Mouse (Mus musculus) lung, adult 2 months (tissue): ENCODE measurements around the gene Shld2. TPM values are rescaled to one million over a fixed set of nuclear protein-coding genes. Genes with fewer than 3 reads are reported as not detected.
A peak's percentile ranks its signal among the peaks of the same experiment; 100 is the strongest.

Experiments
- DNase-seq: peaks from one replicate; pipeline ENCODE4 v3.0.0; 2022
- H3K4me1 ChIP-seq: fragments of 200-500 bp; 2 replicates; pipeline ENCODE4 v1.6.1; 2011; ENCODE audit warnings: low read length; ENCODE audit not compliant: control insufficient read depth, insufficient read depth
- H3K4me3 ChIP-seq: fragments of 200-500 bp; replicated peaks from 2 replicates; pipeline ENCODE3; 2011; ENCODE audit warnings: low read depth, mild to moderate bottlenecking, control low read depth, low read length; ENCODE audit errors: extremely low read depth
- CTCF ChIP-seq: fragments of 200-500 bp; IDR thresholded peaks from 2 replicates; pipeline ENCODE4 v1.5.1; 2011; ENCODE audit warnings: mild to moderate bottlenecking, low read length, control low read depth; ENCODE audit not compliant: insufficient read depth
- POLR2A ChIP-seq: fragments of 200-500 bp; IDR thresholded peaks from 2 replicates; pipeline ENCODE4 v1.6.1; 2011; ENCODE audit warnings: low read depth, mild to moderate bottlenecking, control low read depth, low read length, borderline replicate concordance; ENCODE audit errors: extremely low read depth
- WGBS: fragments of 180-500 bp; shearing (Covaris S2); methylation state at CpG from one replicate; pipeline ENCODE4 v1.1.7; 2018; 5-methylcytosine and 5-hydroxymethylcytosine counted together
- polyA plus RNA-seq: library from polyadenylated mRNA; depleted of rRNA; stranded (reverse); fragments of >200 nt; gene quantifications from 2 replicates; pipeline ENCODE4 v1.2.3, GENCODE M21; 2012

Gene Shld2
- polyA plus RNA-seq, 1 experiment: 2.4 TPM

DNA sequence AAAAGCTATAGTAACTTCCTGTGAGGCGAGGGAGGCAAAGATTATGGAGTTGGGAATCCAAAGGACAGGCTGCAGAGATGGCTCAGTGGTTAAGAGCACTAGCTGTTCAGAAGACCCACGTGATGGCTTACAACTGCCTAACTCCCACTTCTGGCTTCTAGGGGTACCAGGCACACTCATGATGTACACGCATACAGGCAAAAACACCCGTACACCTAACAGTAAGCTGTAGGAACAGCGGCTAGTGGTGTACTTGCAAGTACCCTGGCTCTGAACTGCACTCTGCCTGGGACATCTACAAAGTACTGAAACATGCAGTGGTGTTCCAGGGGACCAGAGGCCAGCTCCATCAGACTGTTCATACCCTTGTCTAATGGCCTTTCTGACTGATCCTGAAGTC lies 36.8 kb upstream of the Shld2 start:
- DNase-seq: no peak
- TF ChIP-seq CTCF (no peak), POLR2A (no peak)
- 93% methylated on average over 5 of the region's 5 CpGs for WGBS
- peaks cover 6% of the 10 kb centered on the region for H3K4me1 ChIP-seq
- no peak overlapping the region for H3K4me3 ChIP-seq

GRCm38 (mm10) chr14:34345771-34346566 lies 35.7 kb upstream of the Shld2 start:
- TF ChIP-seq CTCF: 0 out of 2 replicates have a peak, but pooled peaks have one; percentile 31
- TF ChIP-seq POLR2A: no peak
- DNase-seq: no peak
- peaks cover 6% of the 10 kb centered on the region for H3K4me1 ChIP-seq
- no peak overlapping the region for H3K4me3 ChIP-seq
- 56% methylated on average over 12 of the region's 12 CpGs for WGBS

- TF ChIP-seq CTCF: no peak
- no peak for TF ChIP-seq POLR2A
- WGBS: 88% methylated on average over 5 of the region's 5 CpGs
- Histone ChIP-seq H3K4me1 (peaks cover 2% of the 10 kb centered on the region; the same call in 1 of the 2 replicates), H3K4me3 (no peak overlapping the region)
- DNase-seq: no peak
Measured at GRCm38 (mm10) chr14:34344361-34344760, 34.1 kb upstream of the Shld2 start.

DNA sequence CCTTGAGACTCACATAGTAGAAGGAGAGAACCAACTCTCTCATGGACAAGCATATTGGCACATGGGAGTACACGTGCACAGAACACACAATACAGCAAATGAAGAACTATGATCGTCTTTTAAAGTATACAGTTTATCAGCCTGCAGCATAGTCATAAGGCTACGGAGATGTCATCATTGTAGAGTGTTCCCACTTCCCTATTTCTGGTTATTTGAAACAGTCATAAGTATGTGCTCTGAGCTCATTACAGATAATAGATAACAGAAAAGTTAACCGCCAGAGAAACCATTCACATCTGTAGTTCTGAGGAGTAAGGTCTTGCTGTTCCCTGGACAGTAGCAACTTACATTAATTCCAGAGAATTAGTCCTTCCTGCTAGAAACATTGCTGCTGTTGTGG lies 32.8 kb upstream of the Shld2 start:
- TF ChIP-seq POLR2A: no peak
- no peak for TF ChIP-seq CTCF
- WGBS: 83% methylated on average over 4 of the region's 4 CpGs
- Histone ChIP-seq H3K4me1 (no peaks in the 10 kb centered on the region), H3K4me3 (no peak overlapping the region)
- no peak for DNase-seq

GRCm38 (mm10) chr14:34341993-34342392 lies 31.7 kb upstream of the Shld2 start:
- Histone ChIP-seq H3K4me1 (no peaks in the 10 kb centered on the region), H3K4me3 (no peak overlapping the region)
- WGBS: 91% methylated on average over 4 of the region's 4 CpGs
- TF ChIP-seq CTCF (no peak), POLR2A (no peak)
- no peak for DNase-seq

DNA sequence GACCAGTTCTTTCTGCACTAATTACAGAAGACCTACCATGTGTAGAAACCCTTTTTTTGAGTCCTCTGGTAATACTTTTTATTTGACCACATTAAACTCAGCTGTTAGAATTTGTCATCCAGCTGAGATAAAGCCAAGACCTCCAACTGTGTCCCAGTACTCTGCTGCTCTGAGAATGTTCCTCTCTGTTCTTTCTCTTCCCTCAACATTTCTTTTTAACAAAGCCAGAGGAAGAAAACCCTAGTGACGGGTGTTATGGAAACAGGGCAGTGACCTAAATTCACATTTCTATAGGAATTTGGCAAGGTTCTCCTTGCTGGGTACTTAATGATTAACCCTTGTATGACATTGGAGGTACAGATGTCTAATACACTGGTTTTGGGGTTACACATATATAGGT lies 29.2 kb upstream of the Shld2 start:
- 63% methylated on average over 1 of the region's 1 CpGs for WGBS
- TF ChIP-seq CTCF: no peak
- TF ChIP-seq POLR2A: no peak
- Histone ChIP-seq H3K4me1 (no peaks in the 10 kb centered on the region), H3K4me3 (no peak overlapping the region)
- DNase-seq: no peak

GRCm38 (mm10) chr14:34332476-34332875 lies 22.2 kb upstream of the Shld2 start:
- WGBS: 90% methylated on average over 5 of the region's 5 CpGs
- no peak for DNase-seq
- TF ChIP-seq CTCF (no peak), POLR2A (no peak)
- Histone ChIP-seq H3K4me3 (no peak overlapping the region), H3K4me1 (no peaks in the 10 kb centered on the region)

DNA sequence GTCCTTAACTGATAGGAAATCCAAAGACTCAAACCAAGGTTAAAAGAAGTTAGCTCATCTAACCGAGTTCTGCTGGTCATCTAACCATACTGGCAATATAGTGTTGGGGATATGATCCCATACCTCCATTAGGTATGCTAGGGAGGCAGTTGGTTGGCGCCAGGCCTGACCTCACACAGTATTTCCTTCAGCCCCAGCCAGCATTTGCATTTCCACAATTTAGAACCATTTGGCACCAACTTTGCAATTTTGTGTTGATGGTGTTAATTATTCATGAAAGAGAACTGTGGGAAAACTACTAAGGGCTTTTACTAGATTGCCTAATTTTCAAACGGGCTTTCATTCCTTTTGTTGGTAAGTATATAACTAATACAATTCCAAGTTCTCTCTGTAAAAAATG lies 21.6 kb upstream of the Shld2 start:
- DNase-seq: no peak
- no peaks in the 10 kb centered on the region for H3K4me1 ChIP-seq
- no peak overlapping the region for H3K4me3 ChIP-seq
- TF ChIP-seq CTCF (no peak), POLR2A (no peak)
- WGBS: 86% methylated on average over 3 of the region's 3 CpGs

GRCm38 (mm10) chr14:34330657-34331158 lies 20.4 kb upstream of the Shld2 start:
- TF ChIP-seq POLR2A: no peak
- no peak for TF ChIP-seq CTCF
- 93% methylated on average over 9 of the region's 9 CpGs for WGBS
- DNase-seq: no peak

DNA sequence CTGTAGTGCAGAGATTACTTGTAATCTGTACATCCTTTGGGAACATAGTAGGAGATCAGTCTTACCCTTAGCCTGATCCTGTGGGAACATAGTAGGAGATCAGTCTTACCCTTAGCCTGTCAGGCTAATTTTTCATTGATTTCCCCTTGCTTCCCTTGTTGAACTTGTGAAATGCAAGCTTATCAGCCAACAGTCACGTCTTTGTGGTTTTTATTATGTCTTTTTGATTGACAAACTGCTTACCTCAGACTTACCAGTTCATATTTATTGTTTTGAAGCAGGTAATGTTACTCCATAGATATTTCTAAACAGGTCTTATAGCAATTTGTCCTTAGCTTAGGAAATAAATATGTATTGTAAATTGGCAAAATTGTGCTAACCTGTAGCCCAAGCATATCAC lies 17.3 kb upstream of the Shld2 start:
- Histone ChIP-seq H3K4me3 (no peak overlapping the region), H3K4me1 (no peaks in the 10 kb centered on the region)
- WGBS: 64% methylated on average over 1 of the region's 1 CpGs
- no peak for DNase-seq
- no peak for TF ChIP-seq POLR2A
- TF ChIP-seq CTCF: no peak

More at GRCm38 (mm10) chr14:34330657-34331158, 20.4 kb upstream of the Shld2 start:
- Histone ChIP-seq H3K4me1 (no peaks in the 10 kb centered on the region), H3K4me3 (no peak overlapping the region)
